Mouse (Mus musculus) hindbrain, embryonic 13.5 days (tissue): Measurements from ENCODE around the gene Col6a3. TPM values are rescaled to one million over a fixed set of nuclear protein-coding genes. Genes with fewer than 3 reads are reported as not detected.

ENCODE experiments used
- ATAC-seq: fragments of 200-750 bp; cut with Nextera tagmentation; 2 replicates; pipeline ENCODE4 v1.8.0; 2017; ENCODE audit warnings: moderate TSS enrichment; ENCODE audit not compliant: low FRiP score
- H3K27ac ChIP-seq: fragments of 300-500 bp; sonication (generic); 2 replicates; pipeline ENCODE4 v1.5.1; 2015; ENCODE audit warnings: inconsistent platforms, mild to moderate bottlenecking, moderate library complexity
- H3K27me3 ChIP-seq: fragments of 300-500 bp; sonication (generic); 2 replicates; pipeline ENCODE4 v1.6.1; 2015; ENCODE audit warnings: mild to moderate bottlenecking, inconsistent platforms
- H3K36me3 ChIP-seq: fragments of 300-500 bp; sonication (generic); 2 replicates; pipeline ENCODE4 v1.6.1; 2015; ENCODE audit warnings: mild to moderate bottlenecking, inconsistent platforms
- H3K4me1 ChIP-seq: fragments of 300-500 bp; sonication (generic); replicated peaks from 2 replicates; pipeline ENCODE4 v1.6.1; 2015; ENCODE audit warnings: inconsistent platforms
- H3K4me2 ChIP-seq: fragments of 300-500 bp; sonication (generic); 2 replicates; pipeline ENCODE4 v1.6.1; 2015; ENCODE audit warnings: inconsistent platforms, mild to moderate bottlenecking, moderate library complexity
- H3K4me3 ChIP-seq: fragments of 300-500 bp; sonication (generic); 2 replicates; pipeline ENCODE4 v1.5.1; 2015; ENCODE audit warnings: mild to moderate bottlenecking, inconsistent platforms
- H3K9ac ChIP-seq: fragments of 300-500 bp; sonication (generic); 2 replicates; pipeline ENCODE4 v1.6.1; 2015; ENCODE audit warnings: mild to moderate bottlenecking, inconsistent platforms
- H3K9me3 ChIP-seq: fragments of 300-500 bp; sonication (generic); 2 replicates; pipeline ENCODE4 v1.6.1; 2016; ENCODE audit warnings: inconsistent platforms
- WGBS: fragments of 180-500 bp; shearing (Covaris S2); methylation state at CpG from one replicate; pipeline ENCODE4 v1.1.7; 2015; 5-methylcytosine and 5-hydroxymethylcytosine counted together
- polyA plus RNA-seq: library from polyadenylated mRNA; unstranded; fragments of >200 nt; fragmentation: Nextera tagmentation; extraction: Ambion mirVana; gene quantifications from 2 replicates; pipeline ENCODE4 v1.2.1, GENCODE M21; 2015

Col6a3 gene
- polyA plus RNA-seq, result 6.4 and 10.0 TPM in 2 replicates

DNA sequence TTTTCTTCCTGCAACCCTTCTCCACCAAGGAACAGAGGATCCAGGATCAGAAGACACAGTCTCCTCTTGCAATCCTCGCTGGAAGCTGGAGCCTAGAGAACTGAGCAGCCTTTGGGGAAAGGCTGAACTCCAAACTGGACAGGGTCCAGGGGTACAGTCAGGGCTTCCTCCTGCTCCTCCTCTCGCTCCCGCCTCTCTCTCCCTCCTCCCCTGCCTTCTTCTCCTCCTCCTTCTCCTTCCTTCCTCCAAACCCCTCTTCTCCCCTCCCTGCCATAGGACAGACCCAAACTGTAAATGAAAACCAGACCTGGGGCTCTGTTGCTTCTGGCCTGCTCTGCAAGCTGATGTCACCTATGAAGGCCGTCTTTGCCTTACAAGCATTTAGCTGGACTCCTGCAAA is at the start of gene Col6a3:
Col6a3 (minus strand) TSS at position 136 of the 400 bp plus-strand sequence.
- H3K4me1 ChIP-seq, result 0 out of 2 replicates have a peak, but pooled peaks cover 4% of the 10 kb centered on the region
- ATAC-seq, result no peak
- H3K9me3 ChIP-seq, result no peaks in the 10 kb centered on the region
- 68% methylated on average over 4 of the region's 4 CpGs for WGBS
- H3K4me2 ChIP-seq, result no peak within 1 kb of the TSS
- no peak within 1 kb of the TSS; the same call in 1 of the 2 replicates for H3K9ac ChIP-seq
- no peak within 1 kb of the TSS for H3K27ac ChIP-seq
- H3K4me3 ChIP-seq, result peak within 1 kb of the TSS; percentile 2; the same call in 1 of the 2 replicates
- no peaks in the 10 kb centered on the region for H3K27me3 ChIP-seq
- H3K36me3 ChIP-seq, result no peaks in the 10 kb centered on the region

DNA sequence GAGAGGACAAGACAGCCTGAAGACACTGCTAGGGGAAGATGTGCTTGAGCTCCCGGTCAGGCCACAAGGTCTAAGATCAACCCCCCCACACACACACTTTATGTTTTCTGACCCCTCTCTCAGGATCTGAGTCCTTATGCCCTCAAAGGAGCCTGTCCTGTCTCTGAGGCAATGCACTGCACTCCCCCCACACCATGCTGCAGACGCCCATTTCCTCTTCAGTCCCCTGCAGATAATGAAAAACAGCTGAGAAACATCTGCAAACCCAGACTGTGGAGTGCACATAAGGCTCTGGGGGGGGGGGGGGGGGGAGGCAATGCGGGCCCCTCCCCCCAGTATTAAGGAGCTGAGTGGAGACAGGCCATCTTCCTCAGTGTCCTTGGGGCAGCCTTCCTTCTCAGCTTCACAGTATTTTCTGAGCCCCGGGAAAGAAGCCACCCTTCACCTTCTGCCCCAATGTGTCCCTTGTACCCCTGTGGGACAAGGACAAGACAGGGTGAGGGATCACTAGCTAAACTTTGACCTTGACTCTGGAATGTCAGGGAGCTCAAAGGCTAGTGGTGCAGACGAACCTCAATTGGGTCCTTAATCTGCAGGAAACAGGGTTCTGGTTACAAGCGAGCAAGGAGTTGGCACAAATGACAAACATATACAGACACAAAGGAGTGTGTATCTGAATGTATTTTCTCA is 42.1 kb upstream of the Col6a3 start:
- ATAC-seq, result no peak
- H3K4me2 ChIP-seq, result no peak overlapping the region
- no peak overlapping the region for H3K27ac ChIP-seq
- H3K4me3 ChIP-seq, result no peak overlapping the region
- no peaks in the 10 kb centered on the region for H3K36me3 ChIP-seq
- H3K27me3 ChIP-seq, result no peaks in the 10 kb centered on the region
- H3K9me3 ChIP-seq, result peaks cover 11% of the 10 kb centered on the region
- no peaks in the 10 kb centered on the region for H3K4me1 ChIP-seq
- H3K9ac ChIP-seq, result no peak overlapping the region
- 73% methylated on average over 5 of the region's 6 CpGs for WGBS

DNA sequence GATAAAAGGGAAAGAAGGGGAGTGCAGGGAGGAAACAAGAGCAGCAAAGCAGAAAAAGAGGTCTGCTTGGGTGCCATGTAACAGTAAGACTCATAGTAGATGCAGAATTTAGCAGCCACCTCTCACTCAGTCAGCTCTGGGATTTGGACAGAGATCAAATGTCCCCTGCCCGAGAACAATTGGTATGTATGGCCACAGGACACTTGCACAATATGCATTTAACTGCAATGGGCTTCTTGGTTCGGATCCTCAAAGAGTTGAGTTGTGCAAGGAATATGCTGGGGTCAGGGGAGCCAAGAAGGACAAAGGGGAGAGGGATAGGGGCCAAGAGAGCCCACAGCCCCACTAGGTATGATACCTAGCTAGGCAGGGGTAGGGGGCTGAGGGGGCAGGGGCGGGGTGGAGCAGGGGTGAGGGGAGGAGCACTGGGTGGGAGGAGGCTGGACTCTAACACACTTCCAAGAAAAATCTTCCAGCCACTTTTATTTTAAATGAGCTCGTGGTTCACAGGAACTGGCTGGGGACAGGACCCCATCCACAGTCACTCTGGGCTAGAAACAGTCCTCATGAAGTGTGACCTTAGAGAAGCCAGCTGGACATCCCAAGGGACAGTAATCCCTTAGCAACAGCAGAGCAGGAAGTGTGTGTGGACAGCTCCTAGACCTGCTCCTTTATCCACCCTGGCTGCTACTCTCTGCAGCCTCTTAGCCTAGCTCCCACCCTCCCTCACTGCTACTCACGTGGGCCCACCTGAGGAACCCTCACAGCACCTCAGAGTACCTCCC is 32.9 kb upstream of the Col6a3 start:
- no peak for ATAC-seq
- H3K9ac ChIP-seq, result no peak overlapping the region
- H3K4me3 ChIP-seq, result no peak overlapping the region
- no peak overlapping the region for H3K27ac ChIP-seq
- 0 out of 2 replicates have a peak, but pooled peaks cover 4% of the 10 kb centered on the region for H3K9me3 ChIP-seq
- 78% methylated on average over 5 of the region's 5 CpGs for WGBS
- H3K36me3 ChIP-seq, result no peaks in the 10 kb centered on the region
- H3K4me1 ChIP-seq, result no peaks in the 10 kb centered on the region
- H3K27me3 ChIP-seq, result no peaks in the 10 kb centered on the region
- no peak overlapping the region for H3K4me2 ChIP-seq

DNA sequence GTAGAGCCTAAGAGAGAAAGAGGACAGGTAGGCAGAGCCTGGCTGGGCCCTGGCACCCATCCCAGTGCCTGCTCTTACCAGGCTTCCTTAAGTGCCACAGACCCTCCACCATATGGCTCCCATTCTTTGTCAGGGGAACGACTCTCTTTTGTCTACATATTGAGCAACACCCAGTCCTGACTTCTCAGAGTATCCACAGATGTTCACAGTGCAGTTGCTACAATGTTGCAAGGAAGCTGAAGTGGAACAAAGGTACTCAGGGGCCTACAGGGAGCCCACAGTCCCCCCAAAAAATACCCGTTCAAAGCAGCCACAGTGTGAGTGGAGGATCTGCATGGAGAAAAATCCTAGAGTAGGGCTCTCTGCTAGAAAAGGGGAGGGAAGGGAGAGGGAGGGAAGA is 32.2 kb upstream of the Col6a3 start:
- no peak overlapping the region for H3K4me3 ChIP-seq
- H3K9ac ChIP-seq, result no peak overlapping the region
- no peaks in the 10 kb centered on the region for H3K27me3 ChIP-seq
- H3K36me3 ChIP-seq, result no peaks in the 10 kb centered on the region
- no peak overlapping the region for H3K27ac ChIP-seq
- H3K4me2 ChIP-seq, result no peak overlapping the region
- no peak for ATAC-seq
- H3K9me3 ChIP-seq, result 0 out of 2 replicates have a peak, but pooled peaks cover 4% of the 10 kb centered on the region
- no peaks in the 10 kb centered on the region for H3K4me1 ChIP-seq
- WGBS, result 41% methylated on average over 2 of the region's 2 CpGs

- Histone ChIP-seq H3K4me1 (no peaks in the 10 kb centered on the region), H3K4me3 (no peak overlapping the region), H3K4me2 (no peak overlapping the region), H3K36me3 (no peaks in the 10 kb centered on the region), H3K27me3 (no peaks in the 10 kb centered on the region), H3K9ac (no peak overlapping the region), H3K9me3 (0 out of 2 replicates have a peak, but pooled peaks cover 4% of the 10 kb centered on the region), H3K27ac (no peak overlapping the region)
- no peak for ATAC-seq
- 91% methylated on average over 8 of the region's 8 CpGs for WGBS
Measured at GRCm38 (mm10) chr1:90875371-90875770, 31.6 kb upstream of the Col6a3 start.

- H3K9ac ChIP-seq, result no peak overlapping the region
- H3K27ac ChIP-seq, result no peak overlapping the region
- H3K9me3 ChIP-seq, result 0 out of 2 replicates have a peak, but pooled peaks cover 4% of the 10 kb centered on the region
- 88% methylated on average over 2 of the region's 2 CpGs for WGBS
- no peak overlapping the region for H3K4me2 ChIP-seq
- no peaks in the 10 kb centered on the region for H3K4me1 ChIP-seq
- H3K27me3 ChIP-seq, result no peaks in the 10 kb centered on the region
- no peak overlapping the region for H3K4me3 ChIP-seq
- no peak for ATAC-seq
- H3K36me3 ChIP-seq, result no peaks in the 10 kb centered on the region
Measured at GRCm38 (mm10) chr1:90870581-90870980, 26.8 kb upstream of the Col6a3 start.

DNA sequence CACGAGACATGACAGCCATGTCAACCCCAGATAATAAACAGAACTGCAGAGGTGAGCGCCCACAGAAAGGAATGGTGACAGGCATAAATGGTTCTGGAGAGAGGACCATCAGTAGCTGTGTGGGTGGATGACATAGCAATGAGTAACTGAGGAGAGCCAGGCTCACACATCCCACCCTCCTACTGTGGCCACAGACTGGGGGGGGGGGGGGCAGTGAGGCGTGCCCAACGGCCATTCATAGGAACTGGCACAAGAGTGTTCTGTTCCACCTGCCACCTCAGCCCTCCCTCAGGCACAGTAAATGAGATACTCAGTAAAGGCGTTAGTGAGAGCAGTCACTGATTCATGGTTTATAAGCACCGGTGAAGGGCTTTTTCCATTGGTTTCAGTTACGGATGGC is 23.0 kb upstream of the Col6a3 start:
- H3K4me1 ChIP-seq, result no peaks in the 10 kb centered on the region
- H3K4me3 ChIP-seq, result no peak overlapping the region
- H3K27me3 ChIP-seq, result no peaks in the 10 kb centered on the region
- H3K36me3 ChIP-seq, result no peaks in the 10 kb centered on the region
- H3K27ac ChIP-seq, result no peak overlapping the region
- H3K9ac ChIP-seq, result no peak overlapping the region
- H3K9me3 ChIP-seq, result 0 out of 2 replicates have a peak, but pooled peaks cover 1% of the 10 kb centered on the region
- no peak overlapping the region for H3K4me2 ChIP-seq
- ATAC-seq, result no peak
- WGBS, result 92% methylated on average over 7 of the region's 7 CpGs

DNA sequence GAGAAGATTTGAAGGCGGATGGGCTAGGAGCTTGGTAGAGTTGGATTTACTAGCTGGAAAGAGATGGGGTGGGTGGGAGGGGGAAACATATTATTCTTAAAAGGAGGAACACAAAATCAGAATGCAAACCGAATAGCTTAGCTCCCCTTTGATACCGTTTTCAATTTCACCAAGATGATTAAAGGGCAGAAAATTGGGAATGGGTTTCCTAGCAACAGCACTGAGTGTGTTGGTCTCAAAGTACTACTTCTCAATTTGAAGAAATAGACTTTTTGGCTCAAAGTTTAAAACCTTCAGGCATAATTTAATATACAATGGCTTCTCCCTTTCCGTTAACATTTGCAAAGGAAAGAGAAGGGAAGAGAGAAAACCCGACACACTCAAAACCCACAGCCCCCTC is 12.1 kb upstream of the Col6a3 start:
- Histone ChIP-seq H3K4me2 (no peak overlapping the region), H3K27ac (no peak overlapping the region), H3K27me3 (no peaks in the 10 kb centered on the region), H3K4me1 (no peaks in the 10 kb centered on the region), H3K36me3 (no peaks in the 10 kb centered on the region), H3K4me3 (no peak overlapping the region), H3K9me3 (no peaks in the 10 kb centered on the region), H3K9ac (no peak overlapping the region)
- no peak for ATAC-seq
- 79% methylated on average over 5 of the region's 5 CpGs for WGBS

DNA sequence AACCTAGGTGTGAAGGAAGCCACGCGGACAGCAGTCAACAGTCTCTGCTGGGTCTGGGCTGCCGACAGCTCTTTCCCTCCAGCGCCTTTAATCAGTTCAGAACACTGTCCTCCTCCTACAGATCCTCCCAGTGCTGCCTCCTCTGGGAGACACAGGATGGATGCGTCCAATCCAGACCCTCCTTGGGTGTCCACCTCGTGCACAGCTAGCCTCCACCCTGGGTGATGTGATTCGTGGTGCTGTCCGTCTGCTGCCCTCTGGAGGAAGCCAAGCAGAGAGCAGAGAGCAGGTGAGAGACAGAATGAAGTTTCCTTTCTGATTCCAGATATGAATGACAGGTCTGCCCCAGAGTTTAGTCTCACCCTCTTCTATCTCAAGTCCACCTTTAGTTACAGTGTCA is 6.1 kb upstream of the Col6a3 start:
- Histone ChIP-seq H3K36me3 (no peaks in the 10 kb centered on the region), H3K4me1 (no peaks in the 10 kb centered on the region), H3K9ac (no peak overlapping the region), H3K4me2 (no peak overlapping the region), H3K4me3 (no peak overlapping the region), H3K27me3 (no peaks in the 10 kb centered on the region), H3K9me3 (no peaks in the 10 kb centered on the region), H3K27ac (no peak overlapping the region)
- 45% methylated on average over 8 of the region's 8 CpGs for WGBS
- no peak for ATAC-seq

DNA sequence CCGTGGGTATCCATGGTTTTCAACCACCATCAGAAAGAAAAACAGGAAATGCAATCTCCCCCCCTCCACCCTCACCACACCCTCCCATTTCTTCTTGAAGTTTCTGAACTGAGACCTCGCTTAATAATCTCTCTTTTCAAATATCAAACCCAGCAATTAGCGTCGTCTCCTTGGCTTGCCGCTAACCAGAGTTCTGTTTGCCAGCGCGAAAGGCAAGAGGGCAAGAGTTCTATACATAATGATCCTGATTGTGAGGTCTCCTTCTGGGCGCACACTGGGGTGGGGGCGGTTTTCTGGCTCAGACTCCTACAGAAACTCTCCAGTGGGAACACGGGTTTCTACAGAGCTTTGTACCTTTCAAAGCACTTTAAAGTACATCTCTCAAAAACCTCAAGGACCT is 1.4 kb upstream of the Col6a3 start:
- Histone ChIP-seq H3K4me3 (no peak overlapping the region), H3K4me2 (no peak overlapping the region), H3K27me3 (no peaks in the 10 kb centered on the region), H3K9ac (no peak overlapping the region), H3K9me3 (no peaks in the 10 kb centered on the region), H3K4me1 (no peaks in the 10 kb centered on the region), H3K27ac (no peak overlapping the region), H3K36me3 (no peaks in the 10 kb centered on the region)
- 75% methylated on average over 10 of the region's 10 CpGs for WGBS
- ATAC-seq, result no peak

DNA sequence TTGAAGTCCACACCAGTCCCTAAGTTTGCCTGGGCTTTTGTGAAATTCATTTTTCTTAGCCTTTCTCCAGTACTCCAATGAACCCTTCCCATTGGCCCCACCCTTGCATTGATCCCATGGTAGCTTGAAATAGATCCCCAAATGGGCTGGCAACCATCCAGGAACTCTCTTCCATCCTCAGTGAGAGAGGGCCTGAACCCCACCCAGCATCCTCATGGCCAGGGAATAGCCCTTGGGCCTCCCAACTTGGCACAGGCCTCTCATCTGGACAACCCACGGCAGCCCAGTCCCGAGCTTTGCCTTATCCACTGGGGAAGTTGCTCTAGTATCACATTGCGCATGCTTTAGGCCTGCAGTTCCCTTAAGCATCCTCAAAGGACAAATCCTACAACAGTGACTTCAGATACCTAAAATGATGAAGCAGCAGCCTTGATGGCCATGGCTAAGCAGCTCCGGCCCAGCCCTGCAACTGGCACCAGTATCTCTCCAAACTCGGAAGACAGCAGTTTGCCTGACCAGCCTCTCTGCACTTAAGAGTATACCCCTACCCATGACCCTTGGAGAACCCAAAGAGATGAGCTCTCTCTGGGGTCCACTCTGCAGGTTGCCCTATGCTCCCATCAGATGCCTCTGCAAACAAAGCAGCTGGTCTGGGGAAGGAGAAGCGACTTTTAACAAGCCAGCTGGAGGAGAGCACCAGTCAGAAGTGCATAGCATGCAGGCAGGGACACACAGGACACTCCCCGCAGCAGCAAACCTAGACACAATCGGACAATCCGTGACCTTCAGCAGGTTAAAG is 783 bp downstream of the Col6a3 start:
- no peaks in the 10 kb centered on the region for H3K36me3 ChIP-seq
- H3K9ac ChIP-seq, result no peak overlapping the region; the same call in 1 of the 2 replicates
- H3K4me1 ChIP-seq, result 0 out of 2 replicates have a peak, but pooled peaks cover 4% of the 10 kb centered on the region
- H3K4me3 ChIP-seq, result peak overlapping the region; percentile 2; the same call in 1 of the 2 replicates
- WGBS, result 82% methylated on average over 9 of the region's 9 CpGs
- H3K9me3 ChIP-seq, result no peaks in the 10 kb centered on the region
- H3K4me2 ChIP-seq, result no peak overlapping the region
- no peak overlapping the region for H3K27ac ChIP-seq
- no peak for ATAC-seq
- no peaks in the 10 kb centered on the region for H3K27me3 ChIP-seq

DNA sequence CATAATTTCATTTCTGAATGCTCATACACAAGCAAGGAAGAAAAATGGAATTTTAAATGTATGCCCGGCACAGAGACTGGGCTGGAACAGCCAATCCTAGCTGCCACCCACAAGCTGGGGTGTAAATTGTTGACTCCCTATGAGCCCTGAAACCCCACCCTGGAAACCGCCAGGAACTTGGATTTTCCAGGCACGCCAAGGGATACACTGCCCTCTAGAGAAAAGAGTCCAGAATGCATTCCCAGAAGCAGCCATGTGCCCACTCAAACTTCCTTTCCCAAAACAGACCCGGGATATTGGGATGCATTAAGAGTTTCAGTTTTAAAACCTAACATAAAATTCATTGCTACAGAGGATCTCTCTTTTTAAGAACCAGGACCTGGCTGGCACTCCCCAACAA is 3.5 kb downstream of the Col6a3 start:
- H3K4me2 ChIP-seq, result no peak overlapping the region
- 19% methylated on average over 4 of the region's 4 CpGs for WGBS
- no peak for ATAC-seq

More for the DNA sequence above, 3.5 kb downstream of the Col6a3 start:
- no peak overlapping the region for H3K4me3 ChIP-seq
- no peak overlapping the region for H3K9ac ChIP-seq
- no peaks in the 10 kb centered on the region for H3K27me3 ChIP-seq
- no peaks in the 10 kb centered on the region for H3K36me3 ChIP-seq
- H3K27ac ChIP-seq, result no peak overlapping the region
- no peaks in the 10 kb centered on the region for H3K9me3 ChIP-seq
- peaks cover 4% of the 10 kb centered on the region; the same call in 1 of the 2 replicates for H3K4me1 ChIP-seq
